Mouse (Mus musculus) small intestine, adult 2 months (tissue): ENCODE results near the gene Barhl1.

ENCODE experiments used
- CTCF ChIP-seq: fragments of 200-500 bp; IDR thresholded peaks from 2 replicates; pipeline ENCODE4 v1.5.1; 2012; ENCODE audit warnings: low read depth, mild to moderate bottlenecking, control low read depth, inconsistent platforms, low read length, moderate library complexity, mixed read lengths; ENCODE audit not compliant: insufficient replicate concordance, insufficient read length; ENCODE audit errors: extremely low read depth
- POLR2A ChIP-seq: fragments of 200-500 bp; IDR thresholded peaks from 2 replicates; pipeline ENCODE4 v1.6.1; 2012; ENCODE audit warnings: low read depth, mild to moderate bottlenecking, control low read depth, inconsistent platforms, low read length, moderate library complexity

DNA sequence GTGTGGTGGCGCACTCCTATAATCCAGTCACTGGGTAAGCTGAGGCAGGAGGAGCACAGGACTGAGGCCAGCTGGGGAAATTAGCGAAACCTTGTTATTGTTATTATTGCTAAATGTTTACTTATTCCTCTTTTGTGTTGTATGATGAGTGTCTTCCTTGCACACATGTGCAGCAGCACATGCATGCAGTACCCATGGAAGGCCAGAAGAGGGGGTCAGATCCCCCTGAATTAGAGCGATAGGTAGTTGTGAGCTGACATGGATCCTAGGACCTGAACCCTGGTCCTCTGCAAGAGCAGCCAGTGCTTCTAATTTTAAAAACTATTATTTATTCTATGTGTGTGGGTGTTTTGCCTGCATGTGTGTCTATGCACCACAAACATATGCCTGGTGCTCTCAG, 14.1 kb upstream of the Barhl1 start:
- TF ChIP-seq POLR2A (no peak), CTCF (no peak)
